Mouse (Mus musculus): ENCODE measurements around the gene 1700017N19Rik. TPM values are rescaled to one million over a fixed set of nuclear protein-coding genes. Genes with fewer than 3 reads are reported as not detected.

The 1700017N19Rik gene
- total and polyA plus RNA-seq, 3 experiments = not detected

DNA sequence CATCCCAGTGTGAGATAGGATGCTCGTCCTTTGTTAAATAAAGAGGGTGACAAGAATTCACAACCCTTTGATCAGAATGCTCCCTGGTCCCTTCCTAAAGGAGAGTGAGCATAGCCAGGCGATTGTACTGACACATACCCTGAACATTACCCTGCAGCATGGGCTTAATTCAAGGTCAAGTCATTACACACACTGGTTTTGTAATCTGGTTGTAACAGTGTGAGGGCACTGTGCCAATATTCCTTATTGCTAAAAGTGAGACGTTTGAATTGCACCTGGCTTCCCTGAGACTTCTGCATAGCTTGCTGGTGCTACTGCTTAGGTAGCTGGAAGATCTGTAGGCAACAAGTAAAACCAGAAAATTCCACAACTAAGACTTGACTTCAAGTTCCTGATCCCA lies 6.1 kb upstream of the 1700017N19Rik start:
- in situ Hi-C loops (cut with MboI; ENCODE audit: low pct_ligation_motif_present, low pct_unique_long_range_greater_than_20kb, low sequenced_read_pairs) = no loop called here
- no peak overlapping the region for H3K27ac ChIP-seq (ENCODE audit: insufficient read depth, low read depth)
- H3K9me3 ChIP-seq (replicated peaks; ENCODE audit: low read length) = peaks cover 37% of the 10 kb centered on the region

GRCm38 (mm10) chr10:100588524-100588923 lies 1.8 kb upstream of the 1700017N19Rik start:
- Histone ChIP-seq H3K4me2 (ENCODE audit: insufficient read depth, low read depth, poor library complexity, severe bottlenecking) (no peak overlapping the region), H3K9ac (ENCODE audit: insufficient read depth, low read depth) (no peak overlapping the region), H3K9me3 (replicated peaks; ENCODE audit: low read length) (peaks cover 41% of the 10 kb centered on the region), H3K27me3 (replicated peaks) (no peaks in the 10 kb centered on the region), H3K27ac (ENCODE audit: insufficient read depth, low read depth) (no peak overlapping the region), H3K4me1 (ENCODE audit: control insufficient read depth in 1 of 2, insufficient read depth in 2 of 2) (no peaks in the 10 kb centered on the region), H3K79me2 (replicated peaks; ENCODE audit: control insufficient read depth, extremely low read depth, insufficient read depth, poor library complexity, severe bottlenecking) (no peaks in the 10 kb centered on the region), H3K36me3 (replicated peaks in 1 of 2; ENCODE audit: control insufficient read depth in 1 of 2, insufficient read depth in 1 of 2, low read length in 1 of 2) (no peaks in the 10 kb centered on the region), H3K4me3 (replicated peaks in 1 of 3; ENCODE audit: low read depth in 2 of 3, low read length in 2 of 3, poor library complexity in 1 of 3) (no peak overlapping the region)
- TF ChIP-seq NRF1 (IDR thresholded peaks at IDR 0.05; ENCODE audit: low read depth, low read length) (no peak), CHD1 (IDR thresholded peaks at IDR 0.05; ENCODE audit: low read depth, low read length) (no peak), UBTF (IDR thresholded peaks at IDR 0.05; ENCODE audit: low read depth, low read length) (no peak), MAZ (IDR thresholded peaks at IDR 0.05; ENCODE audit: low read depth, low read length) (no peak), ZC3H11A (IDR thresholded peaks at IDR 0.05; ENCODE audit: low read depth, low read length) (no peak), MYC (IDR thresholded peaks at IDR 0.05; ENCODE audit: low read depth, low read length) (no peak), MAX (IDR thresholded peaks at IDR 0.05; ENCODE audit: low read length) (no peak), ELF1 (IDR thresholded peaks at IDR 0.05; ENCODE audit: low read depth, low read length) (no peak), PAX5 (IDR thresholded peaks at IDR 0.05; ENCODE audit: low read length) (no peak), POLR2AphosphoS2 (IDR thresholded peaks at IDR 0.05; ENCODE audit: low read depth, low read length) (no peak), JUN (IDR thresholded peaks at IDR 0.05; ENCODE audit: insufficient read depth, low read depth, low read length) (no peak), MEF2A (IDR thresholded peaks at IDR 0.05; ENCODE audit: borderline replicate concordance, low read depth, low read length) (no peak), JUND (conservative IDR thresholded peaks at IDR 0.05; ENCODE audit: low read depth, low read length) (no peak)
- in situ Hi-C loops (cut with MboI; ENCODE audit: low pct_ligation_motif_present, low pct_unique_long_range_greater_than_20kb, low sequenced_read_pairs) = no loop called here
- dilution Hi-C loops (cut with MboI; ENCODE audit: extremely low pct_ligation_motif_present, extremely low pct_unique_long_range_greater_than_20kb, low sequenced_read_pairs) = no loop called here
- DNase-seq (ENCODE audit: extremely low read depth) = no peak

More for the DNA sequence above, 6.1 kb upstream of the 1700017N19Rik start:
- Histone ChIP-seq H3K4me3 (replicated peaks in 1 of 3; ENCODE audit: low read depth in 2 of 3, low read length in 2 of 3, poor library complexity in 1 of 3) (no peak overlapping the region), H3K27me3 (replicated peaks) (no peaks in the 10 kb centered on the region), H3K36me3 (replicated peaks in 1 of 2; ENCODE audit: control insufficient read depth in 1 of 2, insufficient read depth in 1 of 2, low read length in 1 of 2) (no peaks in the 10 kb centered on the region), H3K4me1 (ENCODE audit: control insufficient read depth in 1 of 2, insufficient read depth in 2 of 2) (no peaks in the 10 kb centered on the region), H3K9ac (ENCODE audit: insufficient read depth, low read depth) (no peak overlapping the region), H3K79me2 (replicated peaks; ENCODE audit: control insufficient read depth, extremely low read depth, insufficient read depth, poor library complexity, severe bottlenecking) (no peaks in the 10 kb centered on the region), H3K4me2 (ENCODE audit: insufficient read depth, low read depth, poor library complexity, severe bottlenecking) (no peak overlapping the region)
- dilution Hi-C loops (cut with MboI; ENCODE audit: extremely low pct_ligation_motif_present, extremely low pct_unique_long_range_greater_than_20kb, low sequenced_read_pairs) = no loop called here
- DNase-seq (ENCODE audit: extremely low read depth) = no peak
- no peak for TF ChIP-seq POLR2AphosphoS2 (IDR thresholded peaks at IDR 0.05; ENCODE audit: low read depth, low read length)
- no peak for TF ChIP-seq CHD1 (IDR thresholded peaks at IDR 0.05; ENCODE audit: low read depth, low read length)
- no peak for TF ChIP-seq TCF12 (IDR thresholded peaks at IDR 0.05; ENCODE audit: low read depth, low read length)
- TF ChIP-seq KAT2A (IDR thresholded peaks at IDR 0.05; ENCODE audit: insufficient replicate concordance, low read length) = no peak
